Comparison of ENCODE assay signal across 32 mouse cellular contexts in genomic region chr11:52060315-52060714, GRCm38 (mm10).
"Had no signal": no experiment of that assay in that cellular context is flagged by ENCODE, and none has a peak within 500 bp of the region (broad histone marks: within the 10 kb centered on the region; RNA-seq: fewer than 3 reads in every experiment).

No protein-coding gene starts in this region.

- H3K27me3 ChIP-seq: limb, embryonic 12.5 days; limb, embryonic 13.5 days; limb, embryonic 15.5 days; liver, embryonic 12.5 days; liver, embryonic 13.5 days; liver, embryonic 15.5 days; lung, embryonic 15.5 days; midbrain, embryonic 12.5 days; midbrain, embryonic 13.5 days; midbrain, embryonic 15.5 days; neural tube, embryonic 12.5 days had no signal

- H3K9ac ChIP-seq: limb, embryonic 12.5 days; limb, embryonic 13.5 days; limb, embryonic 15.5 days; liver, embryonic 12.5 days; liver, embryonic 13.5 days; liver, embryonic 14.5 days; liver, embryonic 15.5 days; liver, postnatal 0 days; lung, embryonic 14.5 days; lung, embryonic 15.5 days; midbrain, embryonic 12.5 days; midbrain, embryonic 13.5 days; midbrain, embryonic 15.5 days; neural tube, embryonic 12.5 days had no signal

- H3K4me1 ChIP-seq: limb, embryonic 10.5 days; limb, embryonic 12.5 days; limb, embryonic 13.5 days; limb, embryonic 15.5 days; liver, embryonic 15.5 days; lung, embryonic 15.5 days; midbrain, embryonic 10.5 days; midbrain, embryonic 12.5 days; midbrain, embryonic 13.5 days; midbrain, embryonic 15.5 days; neural tube, embryonic 12.5 days had no signal

- ATAC-seq: liver, embryonic 12.5 days; liver, postnatal 0 days; lung, postnatal 0 days; midbrain, embryonic 13.5 days; midbrain, embryonic 15.5 days; midbrain, embryonic 16.5 days had no signal

- H3K27ac ChIP-seq: limb, embryonic 10.5 days; limb, embryonic 12.5 days; limb, embryonic 13.5 days; limb, embryonic 15.5 days; liver, embryonic 12.5 days; liver, embryonic 13.5 days; liver, embryonic 14.5 days; liver, embryonic 15.5 days; lung, embryonic 15.5 days; macrophage; midbrain, embryonic 10.5 days; midbrain, embryonic 12.5 days; midbrain, embryonic 13.5 days; midbrain, embryonic 15.5 days; neural tube, embryonic 12.5 days had no signal

- H3K9me3 ChIP-seq: limb, embryonic 10.5 days; limb, embryonic 12.5 days; limb, embryonic 13.5 days; limb, embryonic 15.5 days; liver, embryonic 13.5 days; liver, embryonic 15.5 days; lung, embryonic 15.5 days; midbrain, embryonic 10.5 days; midbrain, embryonic 12.5 days; midbrain, embryonic 13.5 days; midbrain, embryonic 15.5 days; neural tube, embryonic 12.5 days had no signal

- H3K4me3 ChIP-seq: limb, embryonic 10.5 days; limb, embryonic 12.5 days; limb, embryonic 13.5 days; limb, embryonic 15.5 days; liver, embryonic 12.5 days; liver, embryonic 13.5 days; liver, embryonic 15.5 days; lung, embryonic 15.5 days; megakaryocyte, embryonic 14.5 days; midbrain, embryonic 10.5 days; midbrain, embryonic 12.5 days; midbrain, embryonic 13.5 days; midbrain, embryonic 15.5 days; myocyte; neural tube, embryonic 12.5 days had no signal

- H3K36me3 ChIP-seq: limb, embryonic 10.5 days; limb, embryonic 12.5 days; limb, embryonic 13.5 days; limb, embryonic 15.5 days; liver, embryonic 12.5 days; liver, embryonic 13.5 days; liver, embryonic 15.5 days; lung, embryonic 15.5 days; midbrain, embryonic 10.5 days; midbrain, embryonic 12.5 days; midbrain, embryonic 15.5 days; neural tube, embryonic 12.5 days had no signal

- DNase-seq: left cerebral cortex, postnatal 4 days; liver; liver, embryonic 13.5 days; liver, postnatal 0 days; lung, adult 18-20 months; lung, adult 2 months; lung, embryonic 14.5 days; lung, postnatal 10 days; lung, postnatal 14 days; lung, postnatal 36 days; lung, postnatal 4 days; midbrain, embryonic 14.5 days had no signal

- H3K4me2 ChIP-seq: limb, embryonic 12.5 days; limb, embryonic 13.5 days; limb, embryonic 15.5 days; liver, embryonic 11.5 days; liver, embryonic 12.5 days; liver, embryonic 13.5 days; liver, embryonic 15.5 days; lung, embryonic 14.5 days; lung, embryonic 15.5 days; midbrain, embryonic 11.5 days; midbrain, embryonic 12.5 days; midbrain, embryonic 13.5 days; midbrain, embryonic 15.5 days; neural tube, embryonic 12.5 days had no signal
